Mouse (Mus musculus): ENCODE measurements around the gene Usp10. TPM values are rescaled to one million over a fixed set of nuclear protein-coding genes. Genes with fewer than 3 reads are reported as not detected.

The Usp10 gene
- polyA plus RNA-seq, 1 experiment from 2014 or later = 120 TPM

DNA sequence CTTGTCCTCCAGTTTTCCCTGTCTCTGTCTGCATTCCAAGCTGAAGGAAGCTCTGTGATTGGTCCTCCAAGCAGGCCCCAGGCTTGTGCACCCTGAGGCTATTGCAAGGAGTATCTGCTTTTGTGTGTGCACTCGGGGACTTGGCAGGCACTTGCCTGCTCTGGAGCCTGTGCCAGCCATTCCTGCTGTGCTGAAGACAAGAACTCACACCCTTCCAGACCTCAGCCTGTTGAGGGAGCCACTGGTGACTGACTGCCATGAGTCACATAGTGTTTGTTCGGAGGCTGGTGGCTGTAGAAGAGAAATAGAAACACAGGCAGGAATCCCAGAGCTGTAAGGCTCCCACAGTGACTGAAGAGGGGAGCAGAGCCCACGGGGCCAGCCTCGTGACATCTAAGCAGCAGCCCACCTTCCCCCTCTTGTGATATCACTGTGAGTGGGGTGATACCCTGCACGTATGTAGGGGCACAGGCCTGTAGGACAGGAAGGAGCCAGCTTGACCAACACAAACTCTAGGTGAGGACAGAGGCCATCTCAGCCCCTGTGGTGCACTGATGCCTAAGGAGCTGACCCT lies 50.5 kb downstream of the Usp10 start:
- no peaks in the 10 kb centered on the region for H3K27me3 ChIP-seq (replicated peaks; ENCODE audit: control insufficient read depth, insufficient read depth, low read length)
- ATAC-seq = peak; percentile 87
- WGBS = 35% methylated on average over 5 of the region's 5 CpGs
- no peak overlapping the region for H3K9ac ChIP-seq (ENCODE audit: low read depth, low read length)
- peaks cover 9% of the 10 kb centered on the region for H3K36me3 ChIP-seq (ENCODE audit: control insufficient read depth, insufficient read depth, low read length)
- no peak overlapping the region; the same call in 1 of the 2 replicates for H3K27ac ChIP-seq (ENCODE audit: low read depth, low read length)
- no peak overlapping the region for H3K4me2 ChIP-seq (ENCODE audit: low read length)
- no peaks in the 10 kb centered on the region for H3K9me3 ChIP-seq (ENCODE audit: control insufficient read depth, low read length)
- no peak overlapping the region for H3K4me3 ChIP-seq (ENCODE audit: low read length)
- no peaks in the 10 kb centered on the region for H3K4me1 ChIP-seq (ENCODE audit: control insufficient read depth, insufficient read depth, low read depth, low read length)

DNA sequence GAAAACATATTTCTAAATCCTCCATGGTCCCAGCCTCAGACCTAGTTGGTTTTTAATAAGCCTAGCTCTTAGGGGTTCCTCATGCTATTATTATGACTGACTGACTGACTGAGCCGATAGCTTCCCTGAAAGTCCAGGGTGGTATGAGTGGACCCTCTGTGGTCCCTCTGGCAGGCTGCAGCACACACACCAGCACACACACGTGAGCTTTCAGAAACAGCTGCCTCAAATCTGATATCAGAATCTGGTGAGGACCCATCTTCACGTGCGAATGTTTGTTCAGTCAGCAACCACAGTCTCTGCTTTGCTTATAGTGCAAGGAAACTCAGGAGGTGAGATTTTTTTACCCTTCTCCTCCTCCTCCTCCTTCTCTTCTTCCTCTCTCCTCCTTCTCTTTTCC lies 54.7 kb downstream of the Usp10 start:
- H3K4me3 ChIP-seq (ENCODE audit: low read length) = no peak overlapping the region

DNA sequence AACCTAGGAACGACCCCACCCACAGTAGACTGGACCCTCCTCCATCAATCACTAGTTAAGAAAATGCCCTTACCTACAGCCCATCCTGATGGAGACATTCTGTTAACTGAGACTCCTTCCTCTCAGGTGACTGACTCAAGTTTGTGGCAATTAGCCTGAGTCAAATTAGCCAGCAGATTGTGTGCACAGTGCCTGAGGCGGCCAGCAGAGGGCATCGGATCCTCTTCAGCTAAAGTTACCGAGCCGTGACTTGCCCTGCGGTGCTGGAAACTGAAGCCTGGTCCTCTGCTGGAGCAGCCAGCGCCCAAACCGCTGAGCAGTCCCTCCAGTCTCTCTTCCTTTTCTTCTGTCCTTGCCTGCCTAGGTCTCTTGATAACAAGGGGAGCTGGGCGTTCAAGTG lies 57.3 kb downstream of the Usp10 start:
- Histone ChIP-seq H3K27ac (ENCODE audit: low read depth, low read length) (no peak overlapping the region), H3K9me3 (ENCODE audit: control insufficient read depth, low read length) (no peaks in the 10 kb centered on the region), H3K36me3 (ENCODE audit: control insufficient read depth, insufficient read depth, low read length) (no peaks in the 10 kb centered on the region), H3K9ac (ENCODE audit: low read depth, low read length) (no peak overlapping the region), H3K4me1 (ENCODE audit: control insufficient read depth, insufficient read depth, low read depth, low read length) (no peaks in the 10 kb centered on the region), H3K4me3 (ENCODE audit: low read length) (no peak overlapping the region), H3K4me2 (ENCODE audit: low read length) (no peak overlapping the region), H3K27me3 (replicated peaks; ENCODE audit: control insufficient read depth, insufficient read depth, low read length) (no peaks in the 10 kb centered on the region)
- ATAC-seq = no peak
- 85% methylated on average over 9 of the region's 9 CpGs for WGBS

More for the DNA sequence above, 54.7 kb downstream of the Usp10 start:
- no peak overlapping the region for H3K9ac ChIP-seq (ENCODE audit: low read depth, low read length)
- WGBS = 85% methylated on average over 4 of the region's 4 CpGs
- H3K27ac ChIP-seq (ENCODE audit: low read depth, low read length) = no peak overlapping the region
- no peak for ATAC-seq
- H3K36me3 ChIP-seq (ENCODE audit: control insufficient read depth, insufficient read depth, low read length) = no peaks in the 10 kb centered on the region
- H3K27me3 ChIP-seq (replicated peaks; ENCODE audit: control insufficient read depth, insufficient read depth, low read length) = no peaks in the 10 kb centered on the region
- no peak overlapping the region for H3K4me2 ChIP-seq (ENCODE audit: low read length)
- no peaks in the 10 kb centered on the region for H3K9me3 ChIP-seq (ENCODE audit: control insufficient read depth, low read length)
- H3K4me1 ChIP-seq (ENCODE audit: control insufficient read depth, insufficient read depth, low read depth, low read length) = no peaks in the 10 kb centered on the region

GRCm38 (mm10) chr8:119970169-119970568 lies 60.0 kb downstream of the Usp10 start:
- 76% methylated on average over 9 of the region's 9 CpGs for WGBS
- Histone ChIP-seq H3K9ac (ENCODE audit: low read depth, low read length) (no peak overlapping the region), H3K4me2 (ENCODE audit: low read length) (no peak overlapping the region), H3K27ac (ENCODE audit: low read depth, low read length) (no peak overlapping the region), H3K4me3 (ENCODE audit: low read length) (no peak overlapping the region), H3K4me1 (ENCODE audit: control insufficient read depth, insufficient read depth, low read depth, low read length) (no peaks in the 10 kb centered on the region), H3K36me3 (ENCODE audit: control insufficient read depth, insufficient read depth, low read length) (no peaks in the 10 kb centered on the region), H3K9me3 (ENCODE audit: control insufficient read depth, low read length) (no peaks in the 10 kb centered on the region), H3K27me3 (replicated peaks; ENCODE audit: control insufficient read depth, insufficient read depth, low read length) (no peaks in the 10 kb centered on the region)
- ATAC-seq = no peak

- Histone ChIP-seq H3K9me3 (ENCODE audit: control insufficient read depth, low read length) (no peaks in the 10 kb centered on the region), H3K36me3 (ENCODE audit: control insufficient read depth, insufficient read depth, low read length) (no peaks in the 10 kb centered on the region), H3K4me3 (ENCODE audit: low read length) (no peak overlapping the region), H3K27ac (ENCODE audit: low read depth, low read length) (no peak overlapping the region), H3K4me1 (ENCODE audit: control insufficient read depth, insufficient read depth, low read depth, low read length) (no peaks in the 10 kb centered on the region), H3K9ac (ENCODE audit: low read depth, low read length) (no peak overlapping the region), H3K27me3 (replicated peaks; ENCODE audit: control insufficient read depth, insufficient read depth, low read length) (no peaks in the 10 kb centered on the region), H3K4me2 (ENCODE audit: low read length) (no peak overlapping the region)
- 78% methylated on average over 12 of the region's 12 CpGs for WGBS
- ATAC-seq = no peak
Measured at GRCm38 (mm10) chr8:119972558-119972957, 62.4 kb downstream of the Usp10 start.

- Histone ChIP-seq H3K27ac (ENCODE audit: low read depth, low read length) (no peak overlapping the region), H3K27me3 (replicated peaks; ENCODE audit: control insufficient read depth, insufficient read depth, low read length) (no peaks in the 10 kb centered on the region), H3K4me1 (ENCODE audit: control insufficient read depth, insufficient read depth, low read depth, low read length) (no peaks in the 10 kb centered on the region), H3K9ac (ENCODE audit: low read depth, low read length) (no peak overlapping the region), H3K9me3 (ENCODE audit: control insufficient read depth, low read length) (no peaks in the 10 kb centered on the region), H3K36me3 (ENCODE audit: control insufficient read depth, insufficient read depth, low read length) (no peaks in the 10 kb centered on the region), H3K4me3 (ENCODE audit: low read length) (no peak overlapping the region), H3K4me2 (ENCODE audit: low read length) (no peak overlapping the region)
- no peak for ATAC-seq
- 55% methylated on average over 11 of the region's 11 CpGs for WGBS
Measured at GRCm38 (mm10) chr8:119978770-119979381, 68.7 kb downstream of the Usp10 start.

DNA sequence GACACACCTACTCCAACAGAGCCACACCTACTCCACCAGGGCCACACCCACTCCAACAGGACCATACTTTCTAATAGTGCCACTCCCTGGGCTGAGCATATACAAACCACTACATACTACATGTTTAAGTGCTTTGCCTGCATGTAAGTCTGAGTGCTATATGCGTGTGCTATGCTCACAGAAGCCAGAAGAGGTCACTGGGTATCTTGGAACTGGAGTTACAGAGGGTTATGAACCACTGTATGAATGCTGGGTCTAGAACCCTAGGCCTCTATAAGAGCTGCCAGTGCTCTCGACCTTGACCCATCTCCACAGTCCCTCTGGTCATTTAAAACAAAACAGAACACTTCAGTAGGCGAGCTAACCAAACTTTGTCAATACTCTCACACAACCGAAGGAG lies 71.1 kb downstream of the Usp10 start:
- Histone ChIP-seq H3K9ac (ENCODE audit: low read depth, low read length) (no peak overlapping the region), H3K4me3 (ENCODE audit: low read length) (no peak overlapping the region), H3K4me2 (ENCODE audit: low read length) (no peak overlapping the region), H3K9me3 (ENCODE audit: control insufficient read depth, low read length) (no peaks in the 10 kb centered on the region), H3K4me1 (ENCODE audit: control insufficient read depth, insufficient read depth, low read depth, low read length) (no peaks in the 10 kb centered on the region), H3K27me3 (replicated peaks; ENCODE audit: control insufficient read depth, insufficient read depth, low read length) (no peaks in the 10 kb centered on the region), H3K36me3 (ENCODE audit: control insufficient read depth, insufficient read depth, low read length) (no peaks in the 10 kb centered on the region), H3K27ac (ENCODE audit: low read depth, low read length) (no peak overlapping the region)
- WGBS = 78% methylated on average over 4 of the region's 4 CpGs
- ATAC-seq = no peak

- Histone ChIP-seq H3K27me3 (replicated peaks; ENCODE audit: control insufficient read depth, insufficient read depth, low read length) (no peaks in the 10 kb centered on the region), H3K9ac (ENCODE audit: low read depth, low read length) (no peak overlapping the region), H3K9me3 (ENCODE audit: control insufficient read depth, low read length) (no peaks in the 10 kb centered on the region), H3K4me3 (ENCODE audit: low read length) (no peak overlapping the region), H3K27ac (ENCODE audit: low read depth, low read length) (no peak overlapping the region), H3K36me3 (ENCODE audit: control insufficient read depth, insufficient read depth, low read length) (no peaks in the 10 kb centered on the region), H3K4me2 (ENCODE audit: low read length) (no peak overlapping the region), H3K4me1 (ENCODE audit: control insufficient read depth, insufficient read depth, low read depth, low read length) (no peaks in the 10 kb centered on the region)
- ATAC-seq = no peak
Measured at GRCm38 (mm10) chr8:119984085-119984484, 73.9 kb downstream of the Usp10 start.

- Histone ChIP-seq H3K4me2 (ENCODE audit: low read length) (no peak overlapping the region), H3K27ac (ENCODE audit: low read depth, low read length) (no peak overlapping the region), H3K9me3 (ENCODE audit: control insufficient read depth, low read length) (no peaks in the 10 kb centered on the region), H3K4me3 (ENCODE audit: low read length) (no peak overlapping the region), H3K9ac (ENCODE audit: low read depth, low read length) (no peak overlapping the region), H3K27me3 (replicated peaks; ENCODE audit: control insufficient read depth, insufficient read depth, low read length) (peaks cover under 1% of the 10 kb centered on the region; the same call in 1 of the 2 replicates), H3K4me1 (ENCODE audit: control insufficient read depth, insufficient read depth, low read depth, low read length) (no peaks in the 10 kb centered on the region), H3K36me3 (ENCODE audit: control insufficient read depth, insufficient read depth, low read length) (no peaks in the 10 kb centered on the region)
- WGBS = 75% methylated on average over 5 of the region's 5 CpGs
- no peak for ATAC-seq
Measured at GRCm38 (mm10) chr8:119986174-119986573, 76.0 kb downstream of the Usp10 start.

Data from hindbrain, embryonic 16.5 days (tissue).